Mouse (Mus musculus): Measurements from ENCODE around the gene Itga1. TPM values are rescaled to one million over a fixed set of nuclear protein-coding genes. Genes with fewer than 3 reads are reported as not detected.

Gene Itga1
- total RNA-seq, 2 experiments from 2014 or later = 12.3 to 14.1 TPM

- no peak for DNase-seq (ENCODE audit: low spot score in 2 of 2)
Observed at GRCm38 (mm10) chr13:115054783-115055182, 47.0 kb downstream of the Itga1 start.

DNA sequence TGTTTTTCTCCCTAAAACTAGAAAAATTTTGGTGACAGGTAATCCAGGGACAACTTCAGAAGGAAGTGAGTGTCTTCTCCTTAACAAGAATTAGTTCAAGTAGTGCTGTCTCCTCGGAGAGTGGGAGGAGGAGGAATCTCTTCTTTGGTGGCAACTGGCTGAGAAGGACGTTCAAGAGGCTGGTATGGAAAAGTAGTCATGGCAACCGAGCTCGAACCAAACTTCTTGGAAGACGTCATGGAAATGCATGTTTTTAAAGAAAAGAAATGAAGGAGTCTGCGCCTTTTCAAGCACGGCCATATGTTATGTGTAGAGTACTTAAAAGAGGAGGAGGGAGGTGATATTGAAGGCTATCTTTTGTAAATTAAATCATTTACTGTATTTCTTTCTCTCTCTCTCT is 49.2 kb downstream of the Itga1 start:
- no peak for DNase-seq (ENCODE audit: low spot score in 2 of 2)

DNA sequence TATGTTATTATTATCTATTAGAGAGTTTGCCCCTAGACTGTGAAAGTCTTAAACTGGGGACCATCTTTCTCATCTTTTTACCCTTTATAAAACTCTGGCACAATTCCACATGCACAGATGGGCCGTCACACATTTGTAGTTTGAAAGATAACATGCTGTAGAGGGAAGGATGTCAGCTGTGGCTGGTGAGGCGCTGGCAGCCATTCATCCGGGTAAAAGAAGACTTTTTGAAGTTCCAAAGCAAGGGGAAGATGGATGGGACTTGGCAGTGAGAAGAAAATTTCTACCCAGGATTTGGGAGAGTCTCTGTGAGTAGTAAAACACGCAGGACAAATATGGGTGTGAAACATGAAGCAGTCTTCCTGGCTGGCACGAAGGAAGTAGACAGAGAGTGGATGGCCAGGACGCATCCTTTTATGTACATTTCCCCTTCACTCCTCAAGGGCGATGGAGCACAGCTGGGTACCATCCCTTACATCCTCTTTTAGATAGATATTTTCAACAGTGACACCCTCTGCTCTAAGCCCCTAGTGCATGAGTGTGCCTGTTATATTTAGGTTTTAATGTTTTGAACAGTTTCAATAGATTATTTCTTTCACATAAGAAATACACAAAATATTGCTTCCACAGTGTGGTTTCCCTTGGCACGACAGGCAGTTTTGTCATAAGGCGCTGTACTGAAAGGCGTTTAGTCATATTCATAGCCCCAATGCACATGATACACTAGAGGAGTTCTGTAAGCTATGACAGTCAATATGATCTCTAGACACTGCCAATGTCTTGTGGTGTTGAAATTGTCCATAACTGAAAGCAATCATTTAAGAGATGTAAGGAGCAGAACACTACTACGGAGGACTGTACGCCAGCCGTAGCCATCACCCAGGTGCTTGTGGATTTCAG is 50.9 kb downstream of the Itga1 start:
- DNase-seq (ENCODE audit: low spot score in 2 of 2) = no peak

- DNase-seq (ENCODE audit: low spot score in 2 of 2) = no peak
Observed at GRCm38 (mm10) chr13:115042652-115043051, 59.1 kb downstream of the Itga1 start.

- no peak for DNase-seq (ENCODE audit: low spot score in 2 of 2)
Observed at GRCm38 (mm10) chr13:115037304-115037703, 64.5 kb downstream of the Itga1 start.

GRCm38 (mm10) chr13:115035387-115035786 is 66.4 kb downstream of the Itga1 start:
- DNase-seq (ENCODE audit: low spot score in 2 of 2) = no peak

- DNase-seq (ENCODE audit: low spot score in 2 of 2) = no peak
Observed at GRCm38 (mm10) chr13:115033135-115033534, 68.6 kb downstream of the Itga1 start.

DNA sequence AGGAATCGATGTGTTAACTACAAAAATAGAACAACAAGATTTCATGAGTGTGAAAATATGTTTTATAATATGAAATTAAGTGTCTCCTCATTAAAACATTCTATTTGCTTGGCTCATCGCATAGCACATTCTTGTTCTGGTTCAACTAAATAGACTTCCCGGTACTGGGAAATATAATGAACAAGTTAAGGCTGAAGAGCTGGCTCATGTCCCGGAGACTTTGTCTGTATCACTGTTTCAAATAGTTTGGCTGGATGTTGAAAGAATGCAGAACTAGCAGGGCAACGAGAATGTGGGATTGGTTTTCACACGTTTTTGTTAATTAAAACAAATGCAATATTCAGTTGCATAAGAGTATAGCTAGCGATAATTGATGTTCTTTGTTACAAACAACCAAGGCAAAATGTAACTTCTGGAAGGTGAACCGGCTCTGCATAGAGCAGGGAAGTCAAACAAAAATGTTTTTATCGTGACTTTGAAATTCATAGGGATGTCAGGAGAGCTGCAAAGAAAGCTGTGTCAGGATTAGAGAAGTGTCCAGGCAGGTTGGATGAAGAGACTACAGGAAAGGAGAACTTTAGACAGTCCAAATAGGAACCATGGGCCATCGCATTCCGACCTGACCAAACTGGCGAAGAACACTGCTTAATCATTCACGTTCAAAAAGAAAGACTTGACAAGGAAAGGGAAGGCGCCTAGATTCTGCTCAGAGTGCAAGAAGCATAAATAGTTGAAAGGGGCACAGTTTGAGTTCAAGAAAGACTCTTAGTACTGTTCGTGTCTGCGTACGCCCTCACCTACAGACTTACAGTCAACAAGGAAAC is 70.4 kb downstream of the Itga1 start:
- no peak for DNase-seq (ENCODE audit: low spot score in 2 of 2)

DNA sequence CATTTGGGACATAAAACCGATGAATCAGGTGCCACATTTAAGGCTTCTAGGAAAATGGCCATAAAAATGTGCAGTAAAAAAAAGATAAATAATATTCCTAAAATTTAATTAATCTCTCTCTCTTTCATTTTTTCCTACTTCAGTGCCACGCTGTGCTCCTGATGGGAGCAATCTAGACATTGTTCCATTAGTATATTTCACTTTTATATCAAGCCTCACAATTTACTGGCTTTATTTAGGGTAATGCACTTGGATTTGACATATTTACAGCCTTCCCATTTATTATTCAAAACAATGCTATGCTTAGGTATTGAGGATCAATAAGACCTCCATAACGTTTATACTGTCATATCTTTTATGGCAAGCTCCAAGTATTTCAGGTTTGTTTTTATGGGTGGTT is 76.4 kb downstream of the Itga1 start:
- DNase-seq (ENCODE audit: low spot score in 2 of 2) = no peak

- no peak for DNase-seq (ENCODE audit: low spot score in 2 of 2)
Observed at GRCm38 (mm10) chr13:115022117-115022787, 79.5 kb downstream of the Itga1 start.

GRCm38 (mm10) chr13:115021411-115021810 is 80.4 kb downstream of the Itga1 start:
- DNase-seq (ENCODE audit: low spot score in 2 of 2) = no peak

DNA sequence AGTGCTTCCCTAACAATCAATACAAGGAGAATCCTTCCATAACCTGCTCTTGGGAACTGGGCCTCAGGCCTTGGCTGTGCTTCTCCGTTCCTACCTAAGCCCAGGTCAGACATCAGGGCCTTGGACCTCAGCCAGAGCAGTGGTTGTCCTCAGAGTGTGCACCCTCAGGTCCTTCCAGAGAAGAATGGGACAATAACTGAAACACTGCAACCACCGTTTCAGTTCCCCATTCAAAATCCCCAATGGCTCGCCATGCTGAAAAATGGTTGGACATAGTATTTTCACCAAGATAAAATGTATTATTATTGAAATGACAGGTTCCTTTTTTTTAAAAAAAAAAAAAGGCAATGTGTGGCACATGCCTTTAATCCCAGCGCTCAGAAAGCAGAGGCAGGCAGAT is 81.0 kb downstream of the Itga1 start:
- no peak for DNase-seq (ENCODE audit: low spot score in 2 of 2)

DNA sequence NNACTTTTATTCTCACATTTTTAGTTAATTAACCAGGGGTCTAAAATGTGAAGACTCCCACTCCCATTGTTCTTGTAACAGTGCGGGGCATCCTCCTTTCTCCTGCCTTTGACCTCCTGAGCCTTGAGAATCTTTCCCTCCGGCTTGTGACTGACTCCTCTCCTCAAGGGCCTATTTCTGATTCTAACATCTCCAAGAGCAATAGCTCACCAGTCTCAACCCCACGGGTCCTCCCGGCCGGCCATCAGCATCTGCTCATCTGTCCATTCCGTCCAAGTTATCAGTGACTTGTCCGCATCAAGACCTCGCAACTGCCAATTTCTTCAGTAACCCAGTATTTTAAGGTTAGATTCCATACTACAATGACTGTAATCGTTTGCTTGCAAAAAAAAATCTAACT is 84.2 kb downstream of the Itga1 start:
- no peak for DNase-seq (ENCODE audit: low spot score in 2 of 2)

- no peak for DNase-seq (ENCODE audit: low spot score in 2 of 2)
Observed at GRCm38 (mm10) chr13:115011547-115011946, 90.2 kb downstream of the Itga1 start.

DNA sequence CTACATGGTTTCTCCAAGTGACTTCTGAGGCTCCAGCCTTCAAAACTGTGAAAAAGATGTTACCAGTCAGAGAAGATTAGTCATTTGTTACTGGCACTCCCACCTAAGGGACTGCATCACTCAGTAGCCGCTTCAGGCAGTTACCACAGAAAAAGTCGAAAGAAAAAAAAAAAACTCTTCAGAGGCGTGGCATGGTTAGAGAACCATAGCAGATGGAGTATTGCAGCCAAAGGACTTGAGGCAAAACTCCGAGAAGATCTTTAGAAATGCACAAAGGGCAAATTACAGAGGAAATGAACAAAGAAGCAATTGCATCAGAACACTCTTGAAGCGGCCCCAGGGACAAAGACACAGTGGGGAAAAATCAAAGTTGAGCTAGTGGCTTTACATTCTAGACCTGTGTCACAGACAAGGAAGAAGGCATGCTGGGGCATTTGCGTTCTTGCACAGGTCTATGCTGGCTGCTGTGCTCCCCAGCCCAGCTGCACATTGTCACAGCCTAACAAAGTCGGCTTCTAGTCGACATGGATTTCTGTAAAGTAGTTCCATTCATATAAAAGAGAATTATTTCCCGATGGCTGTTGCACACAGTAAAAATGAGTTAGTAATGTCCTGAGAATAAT is 95.4 kb downstream of the Itga1 start:
- no peak for DNase-seq (ENCODE audit: low spot score in 2 of 2)

GRCm38 (mm10) chr13:115005342-115005741 is 96.4 kb downstream of the Itga1 start:
- DNase-seq (ENCODE audit: low spot score in 2 of 2) = no peak

GRCm38 (mm10) chr13:115003444-115004053 is 98.2 kb downstream of the Itga1 start:
- no peak for DNase-seq (ENCODE audit: low spot score in 2 of 2)

- no peak for DNase-seq (ENCODE audit: low spot score in 2 of 2)
Observed at GRCm38 (mm10) chr13:115002837-115003236, 98.9 kb downstream of the Itga1 start.

- DNase-seq (ENCODE audit: low spot score in 2 of 2) = no peak
Observed at GRCm38 (mm10) chr13:115002155-115002554, 99.6 kb downstream of the Itga1 start.

DNA sequence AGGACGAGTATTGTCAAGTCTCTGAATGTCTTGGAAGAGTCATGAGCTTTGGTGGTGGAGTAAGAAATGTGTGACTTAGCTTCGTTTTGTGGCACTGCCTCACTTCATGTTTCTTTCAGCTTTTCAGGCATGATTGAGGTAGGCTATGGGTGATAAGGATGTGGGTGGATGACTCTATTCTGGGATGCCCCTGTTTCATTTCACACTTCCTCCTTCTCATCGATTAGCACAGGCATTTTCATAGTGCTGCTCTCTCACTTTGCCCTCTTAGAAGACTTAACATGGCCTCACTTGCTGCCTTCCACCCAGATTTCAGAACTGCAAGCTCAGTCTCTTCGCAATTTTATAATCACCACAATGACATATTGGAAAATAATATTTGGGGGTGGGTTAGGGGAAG is 102.2 kb downstream of the Itga1 start:
- DNase-seq (ENCODE audit: low spot score in 2 of 2) = no peak

DNA sequence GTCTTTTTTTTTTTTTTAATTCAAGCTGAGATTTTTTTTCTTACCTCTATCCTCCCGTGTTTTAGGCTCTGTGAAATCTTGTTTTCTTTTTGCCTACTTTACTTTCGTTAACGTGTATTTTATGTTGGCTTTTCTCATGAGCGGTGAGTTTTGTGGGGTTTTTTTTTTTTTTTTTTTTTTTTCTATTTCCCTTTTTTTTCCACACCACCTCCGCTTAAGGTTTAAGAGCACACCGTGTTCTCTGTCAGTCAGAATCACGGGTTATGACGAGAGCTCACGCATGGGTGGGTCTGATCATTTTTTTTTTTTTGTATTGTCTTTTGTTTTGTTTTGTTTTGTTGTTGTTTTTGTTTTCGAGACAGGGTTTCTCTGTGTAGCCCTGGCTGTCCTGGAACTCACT is 103.7 kb downstream of the Itga1 start:
- DNase-seq (ENCODE audit: low spot score in 2 of 2) = no peak
